Mouse (Mus musculus): ENCODE results near the gene Ncbp3. TPM values are rescaled to one million over a fixed set of nuclear protein-coding genes. Genes with fewer than 3 reads are reported as not detected.

The Ncbp3 gene
- total and polyA plus RNA-seq, 3 experiments, result 11.9 to 13.9 (median 12.1) TPM

- dilution Hi-C loops (cut with MboI; ENCODE audit: extremely low pct_ligation_motif_present, extremely low pct_unique_long_range_greater_than_20kb, low sequenced_read_pairs) (no loop called here), in situ Hi-C loops (cut with MboI; ENCODE audit: low pct_ligation_motif_present, low pct_unique_long_range_greater_than_20kb, low sequenced_read_pairs) (no loop called here)
- Histone ChIP-seq H3K27ac (ENCODE audit: insufficient read depth, low read depth) (no peak overlapping the region), H3K4me3 (replicated peaks in 1 of 3; ENCODE audit: low read depth in 2 of 3, low read length in 2 of 3, poor library complexity in 1 of 3) (no peak overlapping the region), H3K27me3 (replicated peaks) (no peaks in the 10 kb centered on the region), H3K36me3 (replicated peaks in 1 of 2; ENCODE audit: control insufficient read depth in 1 of 2, insufficient read depth in 1 of 2, low read length in 1 of 2) (peaks cover 0 to 1% of the 10 kb centered on the region in 2 experiments), H3K9ac (ENCODE audit: insufficient read depth, low read depth) (no peak overlapping the region), H3K4me1 (ENCODE audit: control insufficient read depth in 1 of 2, insufficient read depth in 2 of 2) (peaks cover 5 to 15% of the 10 kb centered on the region in 2 experiments; a peak in 3 of 4 replicates), H3K9me3 (replicated peaks; ENCODE audit: low read length) (no peaks in the 10 kb centered on the region), H3K4me2 (ENCODE audit: insufficient read depth, low read depth, poor library complexity, severe bottlenecking) (no peak overlapping the region), H3K79me2 (replicated peaks; ENCODE audit: control insufficient read depth, extremely low read depth, insufficient read depth, poor library complexity, severe bottlenecking) (no peaks in the 10 kb centered on the region)
- no peak for DNase-seq (ENCODE audit: extremely low read depth)
- TF ChIP-seq RAD21 (IDR thresholded peaks at IDR 0.05; ENCODE audit: low read depth, low read length) (no peak), USF2 (conservative IDR thresholded peaks at IDR 0.05; ENCODE audit: low read depth, low read length) (no peak), MYC (IDR thresholded peaks at IDR 0.05; ENCODE audit: low read depth, low read length) (no peak), TBP (conservative IDR thresholded peaks at IDR 0.05; ENCODE audit: low read depth, low read length) (no peak)
These were observed 44.5 kb downstream of the Ncbp3 start for GRCm38 (mm10) chr11:73092057-73092456.

- H3K4me3 ChIP-seq (replicated peaks in 1 of 3; ENCODE audit: low read depth in 2 of 3, low read length in 2 of 3, poor library complexity in 1 of 3), result no peak overlapping the region
- in situ Hi-C loops (cut with MboI; ENCODE audit: low pct_ligation_motif_present, low pct_unique_long_range_greater_than_20kb, low sequenced_read_pairs), result no loop called here
- no peaks in the 10 kb centered on the region for H3K9me3 ChIP-seq (replicated peaks; ENCODE audit: low read length)
- H3K79me2 ChIP-seq (replicated peaks; ENCODE audit: control insufficient read depth, extremely low read depth, insufficient read depth, poor library complexity, severe bottlenecking), result no peaks in the 10 kb centered on the region
- H3K4me2 ChIP-seq (ENCODE audit: insufficient read depth, low read depth, poor library complexity, severe bottlenecking), result no peak overlapping the region
- peak; percentile 39 for DNase-seq (ENCODE audit: extremely low read depth)
- dilution Hi-C loops (cut with MboI; ENCODE audit: extremely low pct_ligation_motif_present, extremely low pct_unique_long_range_greater_than_20kb, low sequenced_read_pairs), result no loop called here
- no peaks in the 10 kb centered on the region for H3K27me3 ChIP-seq (replicated peaks)
- no peak overlapping the region for H3K9ac ChIP-seq (ENCODE audit: insufficient read depth, low read depth)
- TF ChIP-seq MEF2A (IDR thresholded peaks at IDR 0.05; ENCODE audit: borderline replicate concordance, low read depth, low read length), result no peak
- no peak for TF ChIP-seq KAT2A (IDR thresholded peaks at IDR 0.05; ENCODE audit: insufficient replicate concordance, low read length)
- TF ChIP-seq RCOR1 (conservative IDR thresholded peaks at IDR 0.05; ENCODE audit: low read depth, low read length), result no peak
- TF ChIP-seq HCFC1 (IDR thresholded peaks at IDR 0.05; ENCODE audit: low read depth, low read length), result no peak
- no peak for TF ChIP-seq POLR2AphosphoS2 (IDR thresholded peaks at IDR 0.05; ENCODE audit: low read depth, low read length)
- TF ChIP-seq JUND (conservative IDR thresholded peaks at IDR 0.05; ENCODE audit: low read depth, low read length), result peak; percentile 13; the same call in 1 of the 2 replicates
- no peak for TF ChIP-seq PAX5 (IDR thresholded peaks at IDR 0.05; ENCODE audit: low read length)
- no peak for TF ChIP-seq MYC (IDR thresholded peaks at IDR 0.05; ENCODE audit: low read depth, low read length)
- TF ChIP-seq IRF4 (IDR thresholded peaks at IDR 0.05; ENCODE audit: low read depth, low read length), result peak; percentile 59; the same call in 1 of the 2 replicates
- no peaks in the 10 kb centered on the region for H3K36me3 ChIP-seq (replicated peaks in 1 of 2; ENCODE audit: control insufficient read depth in 1 of 2, insufficient read depth in 1 of 2, low read length in 1 of 2)
- H3K4me1 ChIP-seq (ENCODE audit: control insufficient read depth in 1 of 2, insufficient read depth in 2 of 2), result peaks cover 5 to 15% of the 10 kb centered on the region in 2 experiments; a peak in 3 of 4 replicates
- no peak overlapping the region for H3K27ac ChIP-seq (ENCODE audit: insufficient read depth, low read depth)
These were observed 45.3 kb downstream of the Ncbp3 start for GRCm38 (mm10) chr11:73092877-73093276.

Data from CH12.LX (cell line).